Mouse (Mus musculus) kidney, adult 8-10 months (tissue): ENCODE data around the gene Pla2g12a.
A peak's percentile ranks its signal among the peaks of the same experiment; 100 is the strongest.

Experiments used
- DNase-seq, 2 experiments: peaks; one replicate each; pipeline ENCODE4 v3.0.0; 2022

The Pla2g12a gene

DNA sequence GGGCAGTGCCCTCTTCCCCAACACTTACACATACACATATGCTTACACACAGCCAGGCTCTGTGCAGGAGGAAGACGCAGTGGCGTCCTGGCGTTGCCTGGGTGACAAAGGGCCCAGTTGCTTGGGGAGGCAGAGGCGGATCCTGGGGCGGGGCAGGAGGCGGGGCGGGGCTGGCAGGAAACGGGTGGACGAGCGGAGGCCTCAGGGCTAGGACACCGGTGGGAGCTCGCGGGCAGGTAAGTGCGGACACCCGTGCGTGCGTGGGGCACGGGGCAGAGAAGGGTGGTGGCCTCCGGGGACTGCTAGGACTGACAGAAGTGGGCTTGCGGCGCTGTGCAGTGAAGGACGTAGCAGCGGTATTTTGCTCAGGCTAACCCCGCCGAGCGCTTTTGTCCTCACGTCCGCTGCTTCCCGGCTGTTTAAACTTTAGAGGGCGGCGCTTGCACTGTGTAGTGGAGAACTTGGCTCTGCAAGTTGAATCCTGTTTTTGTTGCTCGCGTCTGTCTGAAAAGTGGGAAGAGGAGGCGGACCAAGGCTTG is 22.9 kb downstream of the Pla2g12a start, which contains the start of gene Casp6:
Casp6 (plus strand) TSS at position 155 of the 539 bp plus-strand sequence.
- peak; percentile 80 to 81 for DNase-seq

DNA sequence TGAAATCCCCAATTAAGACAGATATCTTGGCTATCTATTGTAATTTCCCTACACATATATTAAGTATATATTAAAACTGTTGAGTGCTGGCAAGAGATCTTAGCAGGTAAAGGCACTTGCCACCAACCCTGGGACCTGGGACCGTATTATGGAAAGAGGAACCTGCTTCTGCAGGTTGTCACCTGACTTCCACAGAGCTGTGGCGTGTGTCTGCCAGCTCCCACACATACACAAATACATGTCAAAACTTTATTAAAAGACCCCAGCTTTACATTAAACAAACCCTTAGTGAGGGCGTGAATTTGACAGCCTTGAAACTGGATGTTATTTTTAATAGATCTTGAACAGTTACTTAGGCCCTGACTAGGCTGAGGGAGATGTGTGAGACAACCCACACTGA is 25.0 kb downstream of the Pla2g12a start:
- no peak for DNase-seq

DNA sequence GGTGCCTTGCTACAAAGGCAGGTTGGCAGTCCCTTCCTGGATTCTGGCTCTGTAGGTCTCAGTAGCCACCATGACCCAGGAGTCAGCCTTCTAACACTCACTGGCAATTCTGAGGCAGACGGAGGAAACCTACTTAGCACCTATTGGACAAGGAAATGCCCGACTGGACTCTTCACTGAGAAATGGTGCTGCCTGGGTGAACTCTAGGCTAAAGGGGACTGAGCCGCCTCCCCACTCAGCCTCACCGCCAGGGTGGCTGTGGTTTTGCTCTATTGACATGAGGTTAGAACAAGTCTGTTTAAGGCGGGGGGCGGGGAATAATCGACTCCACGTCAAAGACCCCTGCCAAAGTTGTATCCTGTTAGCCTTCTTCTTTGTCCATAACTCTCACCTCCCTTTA is 25.5 kb downstream of the Pla2g12a start:
- no peak for DNase-seq

DNA sequence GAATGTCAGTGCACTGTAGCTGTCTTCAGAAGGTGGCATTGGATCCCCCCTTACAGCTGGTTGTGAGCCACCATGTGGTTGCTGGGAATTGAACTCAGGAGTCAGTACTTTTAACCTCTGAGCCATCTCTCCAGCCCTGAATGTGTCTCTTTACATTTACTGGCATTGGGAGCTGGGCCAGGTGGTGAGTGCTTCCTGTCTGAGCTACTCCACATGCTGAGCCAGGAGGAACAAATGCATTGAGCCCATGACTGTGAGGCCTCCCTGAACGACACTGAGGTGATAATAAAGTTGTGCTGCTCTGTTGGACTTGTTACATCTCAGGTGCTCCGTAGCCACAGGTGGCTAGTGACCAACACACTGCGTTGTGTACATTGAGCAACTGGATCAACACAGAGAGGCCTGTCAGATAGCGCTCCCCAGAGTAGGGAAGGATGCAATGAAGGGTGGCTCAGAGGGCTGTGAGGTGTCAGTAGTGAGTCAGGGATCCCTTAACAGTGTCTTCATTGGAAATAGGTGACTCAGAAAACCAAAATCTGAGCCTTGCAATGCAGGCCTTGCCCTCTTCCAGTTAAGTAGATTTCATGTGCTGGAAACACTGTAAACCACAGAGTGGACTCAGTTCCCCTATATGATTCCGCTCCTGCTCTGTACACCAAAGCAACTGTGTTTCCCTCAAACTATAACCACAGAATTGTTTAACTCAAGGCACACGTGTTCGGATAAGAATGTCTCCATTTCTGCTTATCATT is 26.2 kb downstream of the Pla2g12a start:
- DNase-seq: no peak

DNA sequence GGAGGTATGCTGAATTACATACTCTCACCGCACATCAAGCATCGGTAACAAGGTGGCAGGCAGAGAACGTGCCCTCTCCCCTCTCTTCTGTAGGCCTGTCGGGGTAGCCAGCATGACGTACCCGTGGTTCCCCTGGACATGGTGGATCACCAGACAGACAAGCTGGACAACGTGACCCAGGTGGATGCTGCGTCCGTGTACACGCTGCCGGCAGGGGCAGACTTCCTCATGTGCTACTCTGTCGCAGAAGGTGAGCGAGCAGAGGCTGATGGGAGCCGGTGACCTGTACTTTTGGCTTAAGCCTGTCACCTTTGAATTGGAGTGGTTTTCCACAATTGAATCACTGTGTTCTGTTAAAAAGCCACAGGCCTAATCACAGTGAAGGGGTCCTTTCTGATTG is 33.6 kb downstream of the Pla2g12a start:
- DNase-seq: no peak

DNA sequence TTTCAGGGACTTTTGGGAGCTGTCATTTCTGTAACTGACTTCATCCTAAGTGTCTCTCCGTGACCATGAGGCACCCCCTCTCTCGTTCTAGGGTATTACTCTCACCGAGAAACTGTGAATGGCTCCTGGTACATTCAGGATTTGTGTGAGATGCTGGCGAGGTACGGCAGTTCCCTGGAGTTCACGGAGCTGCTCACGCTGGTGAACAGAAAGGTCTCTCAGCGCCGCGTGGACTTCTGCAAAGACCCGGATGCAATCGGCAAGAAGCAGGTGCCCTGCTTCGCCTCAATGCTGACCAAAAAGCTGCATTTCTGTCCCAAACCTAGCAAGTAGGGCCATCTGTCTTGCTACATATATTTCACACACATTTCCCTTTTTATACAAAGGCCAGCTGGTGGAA is 34.8 kb downstream of the Pla2g12a start:
- DNase-seq: no peak

DNA sequence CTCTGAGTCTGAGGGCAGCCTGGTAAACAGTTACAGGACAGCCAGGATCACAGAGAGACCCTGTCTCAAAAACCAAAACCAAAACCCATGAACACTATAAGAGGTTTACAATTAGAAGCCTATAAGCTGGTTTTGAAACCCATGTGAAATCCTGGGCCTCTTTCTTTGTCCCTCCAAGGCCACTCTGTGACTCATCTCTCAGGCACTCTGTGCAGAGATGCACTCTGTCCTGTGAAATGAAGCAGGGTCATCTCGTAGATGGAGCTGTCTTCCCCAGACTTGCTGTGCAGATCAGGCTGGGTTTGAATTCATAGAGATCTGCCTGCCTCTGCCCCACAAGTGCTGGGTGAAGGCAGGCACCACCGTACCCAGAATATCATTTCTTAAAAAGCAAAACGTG is 39.0 kb downstream of the Pla2g12a start:
- no peak for DNase-seq

DNA sequence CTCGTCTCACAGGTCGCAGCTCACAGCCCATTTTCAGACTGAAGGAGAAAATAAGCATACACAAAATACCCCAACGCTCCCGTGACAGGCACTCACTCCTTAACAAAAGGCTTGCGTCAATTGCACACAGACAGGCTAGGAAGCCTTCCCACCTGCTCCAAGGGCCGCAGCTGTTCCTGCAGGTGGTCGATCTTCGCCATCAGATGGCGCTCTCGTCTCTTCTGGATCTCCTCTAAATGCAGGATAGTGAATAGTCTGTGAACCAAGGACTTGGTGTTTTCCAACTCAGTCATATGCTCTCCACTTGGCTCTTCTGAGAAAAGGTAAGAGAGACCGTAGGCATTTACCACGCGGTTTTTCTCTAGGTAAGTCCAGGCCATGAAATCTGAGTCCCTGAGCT is 40.0 kb downstream of the Pla2g12a start:
- DNase-seq: peak; percentile 41 to 79

DNA sequence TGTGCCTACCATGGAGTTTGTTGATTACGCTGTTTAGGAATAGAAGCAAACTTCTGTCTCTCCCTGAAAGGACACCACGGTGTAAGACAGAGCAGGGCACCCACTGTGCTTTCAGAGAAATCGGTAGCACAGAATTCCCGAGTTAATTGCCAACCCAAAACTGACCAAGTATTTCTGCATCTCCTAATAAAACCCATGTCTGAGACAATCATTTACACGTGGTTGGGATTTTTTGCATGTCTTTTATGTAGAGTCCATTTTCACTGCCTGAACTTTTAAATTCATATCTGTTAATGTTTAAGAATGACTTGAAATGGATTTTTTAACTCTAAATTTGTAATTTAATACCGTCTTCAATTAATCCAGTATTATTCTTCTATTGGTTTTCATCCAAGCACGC is 45.2 kb downstream of the Pla2g12a start:
- peak; percentile 14 to 26 for DNase-seq

DNA sequence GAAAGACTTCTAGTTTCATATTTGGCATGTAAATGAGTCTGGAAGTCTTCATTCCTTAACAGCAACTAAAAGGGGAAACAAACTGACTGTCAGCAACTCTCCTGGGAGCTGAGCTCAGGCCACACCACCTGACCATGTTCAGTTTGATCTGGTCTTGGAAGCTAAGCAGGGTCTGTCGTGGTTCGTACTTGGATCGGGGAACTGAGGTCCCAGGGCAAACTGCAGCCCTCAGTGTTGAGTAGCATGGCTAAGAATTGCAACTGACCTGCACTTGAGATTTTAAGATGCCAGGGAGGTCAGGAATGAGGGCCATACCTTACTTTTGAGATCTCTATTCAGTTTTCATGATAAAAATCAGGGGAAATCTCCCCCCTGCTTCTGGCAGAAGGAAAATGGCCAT is 47.5 kb downstream of the Pla2g12a start:
- no peak for DNase-seq

DNA sequence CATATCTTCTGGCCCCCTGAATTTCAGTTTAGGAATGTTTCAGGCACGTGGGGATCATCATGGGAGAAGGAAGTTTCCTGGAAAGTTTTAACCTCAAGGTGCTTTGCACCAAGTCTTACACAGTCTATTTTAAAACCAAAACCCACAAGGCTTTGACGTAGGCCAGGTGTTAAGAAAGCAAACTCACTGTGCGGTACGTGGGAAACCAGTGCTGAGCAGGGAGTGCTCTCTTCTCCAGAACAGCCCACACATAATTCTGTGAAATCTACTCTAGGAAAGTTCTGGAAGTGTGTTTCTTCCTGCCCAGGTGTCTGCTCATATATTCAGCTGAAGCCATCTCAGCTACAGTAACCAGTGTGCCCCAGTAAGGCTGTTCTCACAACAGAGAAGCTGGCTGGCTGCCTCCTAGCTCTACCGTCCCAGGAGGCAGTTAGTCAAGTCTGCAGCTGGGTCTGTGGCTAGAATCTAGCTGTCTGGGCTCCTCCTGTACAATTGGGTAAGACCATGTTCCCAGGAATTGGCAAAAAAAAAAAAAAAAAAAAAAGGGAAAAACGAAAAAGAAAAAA is 51.9 kb downstream of the Pla2g12a start:
- DNase-seq: no peak

DNA sequence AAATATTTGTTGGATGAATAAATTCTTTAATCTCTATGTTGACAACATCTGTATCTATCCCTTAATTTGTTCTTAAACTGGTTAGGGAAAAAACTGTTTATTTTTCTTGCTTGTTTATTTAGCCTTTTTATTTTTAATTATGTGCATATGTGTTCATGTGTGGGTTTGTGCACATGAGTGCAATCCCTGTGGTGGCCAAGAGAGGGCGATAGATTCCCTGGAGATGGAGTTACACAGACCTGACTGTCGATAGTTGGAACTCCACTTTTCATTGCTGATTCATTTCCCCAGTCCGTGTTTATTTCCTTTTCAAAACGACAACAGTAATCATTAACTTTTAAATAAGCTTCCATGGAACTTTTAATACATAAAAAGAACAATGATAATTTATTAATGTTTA is 54.0 kb downstream of the Pla2g12a start:
- DNase-seq: peak in 1 of 2 experiments; percentile 15

DNA sequence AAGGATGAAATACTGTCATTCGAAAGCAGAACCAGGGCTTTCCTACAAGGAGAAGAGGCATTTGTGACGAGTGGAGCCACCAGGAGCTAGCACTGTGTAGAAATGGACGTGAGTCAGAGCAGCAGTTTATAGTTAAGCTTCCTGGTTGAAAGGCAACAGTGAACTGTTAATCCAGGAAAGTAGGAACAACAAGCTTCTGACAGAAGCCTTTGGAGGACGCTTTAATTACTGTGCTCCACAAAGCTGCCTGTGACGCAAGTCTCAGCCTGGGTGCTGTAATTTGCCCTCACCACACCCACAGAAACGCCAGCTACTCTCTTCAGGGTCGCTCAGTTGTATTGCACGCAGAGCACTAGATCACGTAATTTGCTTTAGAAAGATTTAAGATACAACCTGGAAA is 58.2 kb downstream of the Pla2g12a start:
- DNase-seq: no peak

DNA sequence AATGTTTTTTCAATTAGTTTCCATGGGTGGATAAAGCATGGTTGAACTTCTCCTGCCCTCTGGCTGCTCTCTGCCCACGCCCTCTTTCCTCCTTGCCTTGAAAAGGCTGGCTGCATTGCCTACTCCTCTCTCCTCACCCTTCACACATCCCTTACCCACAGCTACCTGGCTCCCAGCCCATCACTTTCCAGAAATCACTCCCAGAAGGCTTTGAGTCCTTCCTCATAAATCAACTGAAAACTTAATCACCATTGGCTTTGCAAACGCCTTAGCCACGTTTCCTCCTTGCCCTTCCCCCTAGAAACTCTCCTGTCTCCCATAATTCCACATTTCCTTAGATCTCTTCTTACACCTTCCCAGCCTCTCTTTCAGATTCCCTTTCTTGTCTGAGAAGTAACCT is 59.4 kb downstream of the Pla2g12a start:
- no peak for DNase-seq

DNA sequence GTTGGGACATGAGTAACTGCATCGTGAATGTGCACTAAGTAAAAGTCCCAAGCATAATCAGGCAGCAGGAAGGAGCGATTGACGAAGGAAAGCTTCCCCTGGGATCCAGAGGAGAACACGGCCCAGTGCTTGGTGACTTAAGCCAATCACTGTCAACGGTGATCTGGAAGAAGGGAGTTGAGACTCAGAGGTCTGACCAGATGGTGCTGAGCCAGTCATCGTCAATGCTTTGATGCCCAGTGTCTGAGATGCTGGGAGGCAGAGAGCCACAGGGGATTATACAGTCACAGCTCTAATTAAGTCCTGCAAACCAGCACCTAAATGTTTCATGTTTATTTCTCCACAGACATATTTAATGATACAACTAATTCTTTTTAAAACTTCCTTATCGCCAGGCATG is 60.7 kb downstream of the Pla2g12a start:
- no peak for DNase-seq

DNA sequence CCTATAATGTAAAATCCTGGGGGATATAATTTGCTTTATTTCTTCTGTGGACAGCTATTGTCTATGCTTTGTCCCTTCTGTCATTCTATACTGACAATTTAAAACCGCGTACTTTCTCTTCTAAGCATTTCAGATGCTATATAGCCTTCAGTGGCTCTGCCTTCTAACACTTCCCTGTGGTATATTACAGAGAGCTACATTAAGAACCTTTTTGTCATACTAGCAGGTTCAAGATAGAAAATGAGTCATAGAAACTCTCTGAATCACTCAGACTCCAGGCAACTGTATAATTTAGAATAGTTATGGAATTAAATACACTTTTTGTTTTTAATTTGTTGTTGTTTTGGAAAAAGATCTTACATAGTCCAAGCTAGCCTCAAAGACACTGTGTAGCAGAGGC is 62.4 kb downstream of the Pla2g12a start:
- no peak for DNase-seq

DNA sequence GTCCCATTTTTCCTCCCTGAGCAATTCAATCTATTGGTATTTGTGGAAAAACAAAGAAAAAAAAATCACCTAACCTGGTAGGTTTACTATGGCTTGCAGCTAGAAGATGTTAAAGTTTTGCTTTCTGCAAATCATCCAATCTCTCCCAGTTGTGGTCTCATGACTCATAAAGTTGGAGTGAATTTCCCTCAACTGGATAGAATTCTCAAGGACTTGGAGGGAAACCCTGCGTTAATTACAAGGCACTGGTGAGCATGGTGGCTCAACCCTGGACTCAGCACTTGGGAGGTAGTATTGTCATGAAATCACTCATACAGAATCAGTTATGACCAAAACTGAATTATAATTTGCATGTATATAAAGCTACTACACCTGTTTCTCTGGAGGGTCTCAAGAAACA is 62.9 kb downstream of the Pla2g12a start:
- DNase-seq: no peak

DNA sequence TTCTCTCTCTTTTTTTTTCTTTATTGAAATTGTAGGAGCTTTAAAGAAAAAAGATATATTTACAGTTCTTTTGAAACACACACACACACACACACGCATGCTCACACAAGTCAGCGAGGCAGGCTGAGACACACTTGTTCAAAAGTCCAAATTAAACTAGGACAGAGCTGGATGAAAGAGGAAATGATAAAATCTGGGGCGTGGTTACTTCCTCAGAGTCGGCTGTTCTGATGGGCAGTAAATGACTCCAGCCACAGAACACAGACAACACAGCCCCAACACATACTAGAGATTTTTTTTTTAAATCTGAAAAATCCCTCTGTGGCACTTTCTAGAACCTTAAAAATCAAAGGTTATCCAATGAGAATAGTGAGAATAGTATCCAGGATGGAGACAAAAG is 65.4 kb downstream of the Pla2g12a start:
- no peak for DNase-seq
